Mouse (Mus musculus) CH12.LX (cell line): ENCODE measurements around the gene Prkg2. TPM values are rescaled to one million over a fixed set of nuclear protein-coding genes. Genes with fewer than 3 reads are reported as not detected.

Source experiments
- DNase-seq: peaks from one replicate; pipeline ENCODE4 v3.0.0-alpha.2; 2013; ENCODE audit errors: extremely low read depth
- H3K27ac ChIP-seq: 2 replicates; pipeline ENCODE4 v1.5.1; 2012; ENCODE audit warnings: low read depth, mild to moderate bottlenecking, control low read depth, moderate library complexity; ENCODE audit not compliant: insufficient read depth
- H3K27me3 ChIP-seq: replicated peaks from 2 replicates; pipeline ENCODE3; 2012; ENCODE audit warnings: inconsistent platforms
- H3K36me3 ChIP-seq, 2 experiments: replicated peaks in 1 of 2; 2 replicates each; pipeline versions ENCODE3 to v1.6.1; 2012; ENCODE audit warnings: inconsistent platforms in 1 of 2, low read length in 1 of 2, mild to moderate bottlenecking in 1 of 2, mixed read lengths in 1 of 2, moderate library complexity in 1 of 2; ENCODE audit not compliant: control insufficient read depth in 1 of 2, insufficient read depth in 1 of 2
- H3K4me1 ChIP-seq, 2 experiments: 2 replicates each; pipeline ENCODE4 v1.6.1; 2012; ENCODE audit warnings: inconsistent platforms in 1 of 2, moderate library complexity in 1 of 2; ENCODE audit not compliant: insufficient read depth in 2 of 2, control insufficient read depth in 1 of 2
- H3K4me2 ChIP-seq: 2 replicates; pipeline ENCODE4 v1.6.1; 2012; ENCODE audit warnings: low read depth, mild to moderate bottlenecking, control low read depth; ENCODE audit not compliant: poor library complexity, insufficient read depth, severe bottlenecking
- H3K4me3 ChIP-seq, 3 experiments: fragments of 150-350 bp in 1 of 3; sonication (generic) in 1 of 3; replicated peaks in 1 of 3; 2 replicates each; pipeline versions ENCODE3 to v1.5.1; 2011 to 2012; ENCODE audit warnings: low read depth in 2 of 3, low read length in 2 of 3, mild to moderate bottlenecking in 2 of 3, moderate library complexity in 2 of 3, control low read depth in 1 of 3, improper control_type of control experiment in 1 of 3, inconsistent platforms in 1 of 3, mixed read lengths in 1 of 3; ENCODE audit not compliant: poor library complexity in 1 of 3
- H3K79me2 ChIP-seq: replicated peaks from 2 replicates; pipeline ENCODE4 v1.6.1; 2012; ENCODE audit warnings: mild to moderate bottlenecking, moderate library complexity; ENCODE audit not compliant: control insufficient read depth, poor library complexity, insufficient read depth, severe bottlenecking; ENCODE audit errors: extremely low read depth
- H3K9ac ChIP-seq: 2 replicates; pipeline ENCODE4 v1.6.1; 2012; ENCODE audit warnings: low read depth, mild to moderate bottlenecking, control low read depth, moderate library complexity; ENCODE audit not compliant: insufficient read depth
- H3K9me3 ChIP-seq: replicated peaks from 2 replicates; pipeline ENCODE3; 2012; ENCODE audit warnings: low read length, inconsistent platforms, mixed read lengths
- BHLHE40 ChIP-seq: IDR thresholded peaks from 2 replicates; pipeline ENCODE4 v1.6.1; 2011; ENCODE audit warnings: mild to moderate bottlenecking, low read depth, low read length, improper control_type of control experiment
- CHD1 ChIP-seq: IDR thresholded peaks from 2 replicates; pipeline ENCODE4 v1.6.1; 2012; ENCODE audit warnings: low read depth, low read length, improper control_type of control experiment, inconsistent platforms
- CHD2 ChIP-seq: IDR thresholded peaks from 2 replicates; pipeline ENCODE4 v1.6.1; 2011; ENCODE audit warnings: low read length, improper control_type of control experiment
- E2F4 ChIP-seq: IDR thresholded peaks from 2 replicates; pipeline ENCODE4 v1.6.1; 2011; ENCODE audit warnings: low read depth, low read length, improper control_type of control experiment; ENCODE audit not compliant: insufficient replicate concordance
- EP300 ChIP-seq: IDR thresholded peaks from 2 replicates; pipeline ENCODE4 v1.6.1; 2011; ENCODE audit warnings: low read length, improper control_type of control experiment
- ETS1 ChIP-seq: conservative IDR thresholded peaks from 2 replicates; pipeline ENCODE4 v1.6.1; 2012; ENCODE audit warnings: low read depth, mild to moderate bottlenecking, inconsistent platforms, low read length, improper control_type of control experiment, moderate library complexity
- GABPA ChIP-seq: IDR thresholded peaks from 2 replicates; pipeline ENCODE4 v1.6.1; 2012; ENCODE audit warnings: low read depth, low read length, improper control_type of control experiment, inconsistent platforms; ENCODE audit not compliant: insufficient replicate concordance
- IRF4 ChIP-seq: IDR thresholded peaks from 2 replicates; pipeline ENCODE4 v1.6.1; 2014; ENCODE audit warnings: low read depth, mild to moderate bottlenecking, inconsistent platforms, low read length, improper control_type of control experiment
- KAT2A ChIP-seq: IDR thresholded peaks from 2 replicates; pipeline ENCODE4 v1.6.1; 2012; ENCODE audit warnings: low read length, improper control_type of control experiment, inconsistent platforms; ENCODE audit not compliant: insufficient replicate concordance
- MAFK ChIP-seq: IDR thresholded peaks from 2 replicates; pipeline ENCODE4 v1.6.1; 2011; ENCODE audit warnings: low read length, improper control_type of control experiment; ENCODE audit not compliant: insufficient replicate concordance
- MAZ ChIP-seq: IDR thresholded peaks from 2 replicates; pipeline ENCODE4 v1.6.1; 2012; ENCODE audit warnings: low read depth, mild to moderate bottlenecking, inconsistent platforms, low read length, improper control_type of control experiment, moderate library complexity
- MEF2A ChIP-seq: IDR thresholded peaks from 2 replicates; pipeline ENCODE4 v1.6.1; 2014; ENCODE audit warnings: low read depth, mild to moderate bottlenecking, inconsistent platforms, low read length, improper control_type of control experiment, borderline replicate concordance
- MXI1 ChIP-seq: IDR thresholded peaks from 2 replicates; pipeline ENCODE4 v1.6.1; 2011; ENCODE audit warnings: mild to moderate bottlenecking, low read depth, low read length, improper control_type of control experiment
- MYC ChIP-seq: IDR thresholded peaks from 2 replicates; pipeline ENCODE4 v1.6.1; 2011; ENCODE audit warnings: low read depth, mild to moderate bottlenecking, improper control_type of control experiment, low read length
- NRF1 ChIP-seq: IDR thresholded peaks from 2 replicates; pipeline ENCODE4 v1.6.1; 2014; ENCODE audit warnings: low read depth, mild to moderate bottlenecking, inconsistent platforms, low read length, improper control_type of control experiment, moderate library complexity
- PAX5 ChIP-seq: IDR thresholded peaks from 2 replicates; pipeline ENCODE4 v1.6.1; 2012; ENCODE audit warnings: low read length, inconsistent platforms, mixed read lengths
- RAD21 ChIP-seq: IDR thresholded peaks from 2 replicates; pipeline ENCODE4 v1.6.1; 2011; ENCODE audit warnings: low read depth, mild to moderate bottlenecking, low read length, improper control_type of control experiment, moderate library complexity
- RCOR1 ChIP-seq: conservative IDR thresholded peaks from 2 replicates; pipeline ENCODE4 v1.6.1; 2012; ENCODE audit warnings: low read depth, mild to moderate bottlenecking, inconsistent platforms, low read length, improper control_type of control experiment
- SIN3A ChIP-seq: IDR thresholded peaks from 2 replicates; pipeline ENCODE4 v1.6.1; 2012; ENCODE audit warnings: low read length, improper control_type of control experiment, inconsistent platforms
- TBP ChIP-seq: conservative IDR thresholded peaks from 2 replicates; pipeline ENCODE4 v1.6.1; 2011; ENCODE audit warnings: low read depth, low read length, improper control_type of control experiment
- UBTF ChIP-seq: IDR thresholded peaks from 2 replicates; pipeline ENCODE4 v1.6.1; 2012; ENCODE audit warnings: low read depth, mild to moderate bottlenecking, inconsistent platforms, low read length, improper control_type of control experiment, moderate library complexity
- USF1 ChIP-seq: IDR thresholded peaks from 2 replicates; pipeline ENCODE4 v1.6.1; 2014; ENCODE audit warnings: low read depth, mild to moderate bottlenecking, inconsistent platforms, low read length, improper control_type of control experiment
- ZMIZ1 ChIP-seq: IDR thresholded peaks from 2 replicates; pipeline ENCODE4 v1.6.1; 2012; ENCODE audit warnings: low read depth, mild to moderate bottlenecking, inconsistent platforms, low read length, improper control_type of control experiment
- dilution Hi-C: fragments of 300-500 bp; cut with MboI; formaldehyde crosslinking; loops from 2 replicates; pipeline ENCODE4 v1.14.3; 2020; ENCODE audit warnings: low sequenced_read_pairs; ENCODE audit not compliant: extremely low pct_unique_long_range_greater_than_20kb, extremely low pct_ligation_motif_present
- in situ Hi-C: fragments of 300-500 bp; cut with MboI; formaldehyde crosslinking; loops from 3 replicates; pipeline ENCODE4 v1.14.3; 2019; ENCODE audit warnings: low sequenced_read_pairs, low pct_ligation_motif_present, low pct_unique_long_range_greater_than_20kb, mixed read lengths
- polyA plus RNA-seq: library from polyadenylated mRNA; unstranded; fragments of >175 nt; gene quantifications from 2 replicates; pipeline ENCODE4 v1.2.1, GENCODE M21; 2012; ENCODE audit warnings: low read depth; ENCODE audit not compliant: insufficient read length
- total RNA-seq, 2 experiments: library from RNA; depleted of rRNA; stranded (reverse); fragments of 300-350 nt in 1 of 2; fragments of >200 nt in 1 of 2; gene quantifications; 2 replicates each; pipeline ENCODE4 v1.2.3; 2012 to 2014

The Prkg2 gene
- total and polyA plus RNA-seq, 3 experiments, result not detected

DNA sequence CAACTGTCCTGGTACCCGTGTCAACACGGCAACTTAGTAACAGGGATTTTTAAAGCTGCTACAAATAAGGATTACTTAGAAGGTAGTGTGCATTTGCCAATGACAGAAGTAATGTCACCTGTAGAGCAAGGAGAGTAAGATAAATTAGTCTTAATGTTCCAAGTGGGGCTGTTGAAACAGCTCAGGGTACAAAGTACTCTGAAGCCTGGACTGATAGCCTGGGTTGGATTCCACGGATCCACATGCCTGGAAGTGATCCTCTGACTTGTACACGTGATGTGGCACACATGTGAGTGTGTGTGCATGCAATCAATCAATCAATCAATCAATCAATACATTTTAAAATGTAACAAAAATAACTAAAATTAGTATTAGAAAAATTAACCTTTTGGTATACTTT lies 45.6 kb downstream of the Prkg2 start:
- H3K4me2 ChIP-seq, result no peak overlapping the region
- no peak overlapping the region for H3K27ac ChIP-seq
- no peak overlapping the region for H3K9ac ChIP-seq
- DNase-seq, result no peak
- TF ChIP-seq CHD1, result no peak
- no peak for TF ChIP-seq GABPA
- TF ChIP-seq ETS1, result no peak
- TF ChIP-seq MYC, result no peak
- TF ChIP-seq MAFK, result no peak
- no peak for TF ChIP-seq NRF1
- peaks cover 0 to under 1% of the 10 kb centered on the region in 2 experiments; a peak in 2 of 4 replicates for H3K4me1 ChIP-seq
- in situ Hi-C loops, result no loop called here
- no peaks in the 10 kb centered on the region for H3K79me2 ChIP-seq
- H3K4me3 ChIP-seq, result no peak overlapping the region
- dilution Hi-C loops, result no loop called here
- H3K36me3 ChIP-seq, result no peaks in the 10 kb centered on the region
- H3K9me3 ChIP-seq, result no peaks in the 10 kb centered on the region
- H3K27me3 ChIP-seq, result no peaks in the 10 kb centered on the region

DNA sequence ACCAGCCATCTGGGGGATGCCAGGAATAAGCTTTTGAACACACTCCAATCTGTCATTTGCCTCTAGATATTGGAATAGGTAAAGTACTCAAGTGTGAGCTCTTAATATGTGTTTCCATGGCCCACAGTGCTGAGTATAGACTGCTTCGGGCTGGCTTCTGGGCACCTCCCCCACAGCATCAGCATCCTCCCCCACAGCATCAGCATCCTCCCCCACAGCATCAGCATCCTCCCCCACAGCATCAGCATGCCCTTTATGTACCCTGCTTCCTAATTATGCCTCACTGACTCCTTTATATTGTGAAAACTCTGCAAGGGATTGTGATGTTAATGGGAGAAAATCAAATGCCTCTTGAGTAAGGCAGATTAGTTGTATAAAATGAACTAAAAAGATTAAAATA lies 49.5 kb downstream of the Prkg2 start:
- no peak overlapping the region for H3K4me3 ChIP-seq
- dilution Hi-C loops, result no loop called here
- no peaks in the 10 kb centered on the region for H3K9me3 ChIP-seq
- no peaks in the 10 kb centered on the region for H3K27me3 ChIP-seq
- in situ Hi-C loops, result no loop called here
- no peak for DNase-seq
- H3K27ac ChIP-seq, result no peak overlapping the region
- H3K4me1 ChIP-seq, result peaks cover 0 to 13% of the 10 kb centered on the region in 2 experiments; a peak in 3 of 4 replicates
- no peak overlapping the region for H3K4me2 ChIP-seq
- no peaks in the 10 kb centered on the region for H3K36me3 ChIP-seq
- no peak overlapping the region for H3K9ac ChIP-seq
- TF ChIP-seq MAFK (no peak), RAD21 (no peak)
- no peaks in the 10 kb centered on the region for H3K79me2 ChIP-seq

DNA sequence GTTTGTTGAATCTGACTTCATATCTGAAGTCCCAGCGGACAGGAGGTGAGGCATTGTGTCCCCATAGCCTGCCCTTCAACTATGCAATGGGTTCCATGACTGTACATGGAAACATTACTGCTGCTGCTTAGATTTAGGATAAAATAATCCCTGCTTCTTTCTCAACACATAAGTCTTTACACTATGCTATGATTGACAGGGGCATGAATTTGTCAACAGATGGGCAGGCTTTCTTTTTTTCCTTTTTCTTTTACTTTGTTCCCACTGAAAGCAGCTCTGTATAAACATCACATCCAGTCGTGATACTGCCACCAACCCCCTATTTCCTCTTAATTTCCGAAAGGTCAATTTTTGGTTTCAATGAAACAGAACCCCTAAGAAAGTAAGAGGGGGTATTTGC lies 50.0 kb downstream of the Prkg2 start:
- Histone ChIP-seq H3K27ac (no peak overlapping the region), H3K4me1 (peaks cover 0 to 13% of the 10 kb centered on the region in 2 experiments; a peak in 3 of 4 replicates), H3K4me2 (no peak overlapping the region), H3K79me2 (no peaks in the 10 kb centered on the region), H3K27me3 (no peaks in the 10 kb centered on the region), H3K4me3 (no peak overlapping the region), H3K9ac (no peak overlapping the region), H3K36me3 (no peaks in the 10 kb centered on the region), H3K9me3 (no peaks in the 10 kb centered on the region)
- no peak for DNase-seq
- in situ Hi-C loops (no loop called here), dilution Hi-C loops (no loop called here)
- TF ChIP-seq KAT2A (no peak), RCOR1 (no peak), BHLHE40 (no peak), PAX5 (no peak), CHD2 (no peak), MXI1 (no peak), MAFK (no peak), IRF4 (no peak), RAD21 (no peak), ZMIZ1 (no peak), SIN3A (no peak), TBP (no peak), MEF2A (no peak), USF1 (no peak), MAZ (no peak), E2F4 (no peak), ETS1 (no peak), UBTF (no peak), EP300 (no peak), MYC (no peak)
